Mouse (Mus musculus): Measurements from ENCODE around the gene Frmd5.

Gene Frmd5

GRCm38 (mm10) chr2:121621262-121622163 lies 185.4 kb downstream of the Frmd5 start:
- DNase-seq (ENCODE audit: low spot score in 2 of 2): peak; percentile 25 to 51

- no peak for DNase-seq (ENCODE audit: low spot score in 2 of 2)
These were observed 186.2 kb downstream of the Frmd5 start for GRCm38 (mm10) chr2:121620582-121621261.

DNA sequence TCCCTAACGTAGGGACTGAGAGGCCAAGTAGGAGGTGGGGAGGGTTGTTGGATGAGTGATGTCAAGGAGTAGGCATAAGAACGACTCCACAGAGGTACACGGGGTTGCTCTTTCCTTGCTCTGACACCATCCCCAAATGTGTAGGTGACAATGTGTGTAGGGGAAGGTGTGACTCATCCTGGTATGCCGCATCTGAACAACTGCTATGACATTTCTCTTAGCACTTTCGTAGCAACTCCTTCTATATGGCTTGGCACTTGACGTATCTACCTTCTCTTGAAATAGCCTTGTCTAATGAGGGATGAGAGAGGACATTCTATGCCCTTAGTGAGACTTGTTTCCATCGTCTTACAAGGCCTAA lies 191.7 kb downstream of the Frmd5 start:
- no peak for DNase-seq (ENCODE audit: low spot score in 2 of 2)

GRCm38 (mm10) chr2:121614483-121615198 lies 192.2 kb downstream of the Frmd5 start:
- no peak for DNase-seq (ENCODE audit: low spot score in 2 of 2)

DNA sequence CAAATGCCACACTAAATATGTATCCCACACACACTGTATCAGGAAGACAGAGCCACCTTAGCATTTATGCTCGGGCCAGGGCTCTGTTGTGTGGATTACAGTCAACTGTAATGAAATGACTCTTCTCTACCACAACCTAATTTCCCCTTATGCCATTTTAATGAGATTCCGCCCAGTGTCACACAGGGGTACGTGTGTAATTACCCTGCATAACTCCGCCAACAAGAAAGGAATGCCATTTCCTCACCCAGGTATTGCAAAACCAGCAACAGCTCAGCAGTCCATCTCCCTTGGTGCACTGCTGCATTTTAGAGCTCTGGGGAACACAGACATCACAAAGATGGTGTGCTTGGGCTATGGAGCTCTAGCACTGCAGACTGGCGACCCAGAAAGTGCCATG lies 194.8 kb downstream of the Frmd5 start:
- no peak for DNase-seq (ENCODE audit: low spot score in 2 of 2)

DNA sequence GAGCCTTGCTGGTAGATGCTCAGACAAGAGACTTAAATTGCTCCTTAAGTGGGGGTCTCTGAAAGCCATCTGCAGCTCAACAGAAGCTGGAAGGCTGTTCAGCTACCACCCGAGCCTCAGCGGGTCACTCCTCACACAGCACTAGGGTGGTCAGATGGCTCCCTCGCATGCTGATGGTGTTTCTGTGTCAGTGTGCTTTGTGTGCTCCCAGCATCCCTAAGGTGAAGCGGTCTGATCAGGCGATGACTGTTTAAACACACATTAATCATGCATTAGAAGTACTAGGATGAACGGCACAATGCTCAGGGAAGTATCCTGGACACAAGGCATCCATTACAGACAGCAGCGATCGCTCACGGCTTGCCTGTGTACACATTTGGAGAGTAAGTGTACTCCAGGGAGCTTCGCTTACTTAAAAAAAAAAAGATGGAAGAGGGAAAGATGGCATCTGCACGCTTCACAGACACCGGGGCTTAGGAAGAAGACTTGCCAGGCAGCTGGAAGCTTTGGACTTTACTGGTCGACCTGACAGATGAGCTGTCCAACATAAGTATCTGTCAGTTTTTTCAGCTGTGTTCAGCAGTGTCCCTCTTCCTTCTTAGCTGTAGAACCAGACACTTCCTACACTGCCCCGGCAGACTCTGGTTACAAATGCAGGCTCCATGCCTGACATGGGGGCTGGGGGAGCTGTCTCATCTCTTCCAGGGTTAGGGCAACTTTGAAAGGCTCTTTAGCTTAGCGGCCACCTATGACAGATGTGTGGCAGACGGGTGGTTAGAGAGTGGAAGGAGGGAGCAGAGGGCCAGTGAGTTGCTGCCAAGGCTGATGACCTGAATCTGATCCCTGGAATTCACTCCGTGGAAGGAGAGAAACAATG lies 196.6 kb downstream of the Frmd5 start:
- DNase-seq (ENCODE audit: low spot score in 2 of 2): no peak

DNA sequence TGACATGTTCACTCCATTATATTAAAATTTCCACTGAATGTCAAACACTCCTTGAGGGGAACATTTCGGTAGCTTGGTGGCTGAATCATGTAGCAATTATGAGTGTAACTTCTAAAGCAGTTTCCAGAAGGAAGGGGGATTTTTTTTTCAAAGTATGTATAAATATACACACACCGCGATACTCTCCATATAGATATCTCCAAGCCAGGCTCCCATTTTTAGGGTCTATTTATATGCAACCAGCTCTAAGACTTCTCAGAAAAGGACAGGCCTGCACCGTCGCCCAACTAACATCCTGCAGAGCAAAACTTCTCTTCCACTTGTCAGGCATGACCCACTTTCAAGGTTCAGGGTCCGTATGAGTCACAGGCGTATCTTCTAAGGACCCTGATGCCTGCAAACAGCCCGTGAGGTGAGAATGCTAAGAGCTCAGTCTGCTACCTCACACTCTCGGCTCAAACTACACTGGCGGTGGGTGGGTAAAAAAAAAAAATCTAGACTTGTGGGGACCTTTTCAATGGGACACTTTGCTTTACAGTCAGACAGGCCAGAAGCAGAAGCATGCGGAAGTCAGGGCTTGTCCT lies 197.7 kb downstream of the Frmd5 start:
- no peak for DNase-seq (ENCODE audit: low spot score in 2 of 2)

GRCm38 (mm10) chr2:121602397-121602796 lies 204.5 kb downstream of the Frmd5 start:
- DNase-seq (ENCODE audit: low spot score in 2 of 2): no peak

- no peak for DNase-seq (ENCODE audit: low spot score in 2 of 2)
These were observed 205.3 kb downstream of the Frmd5 start for GRCm38 (mm10) chr2:121601543-121601942.

GRCm38 (mm10) chr2:121600736-121601135 lies 206.2 kb downstream of the Frmd5 start:
- no peak for DNase-seq (ENCODE audit: low spot score in 2 of 2)

GRCm38 (mm10) chr2:121598249-121598648 lies 208.6 kb downstream of the Frmd5 start:
- no peak for DNase-seq (ENCODE audit: low spot score in 2 of 2)

DNA sequence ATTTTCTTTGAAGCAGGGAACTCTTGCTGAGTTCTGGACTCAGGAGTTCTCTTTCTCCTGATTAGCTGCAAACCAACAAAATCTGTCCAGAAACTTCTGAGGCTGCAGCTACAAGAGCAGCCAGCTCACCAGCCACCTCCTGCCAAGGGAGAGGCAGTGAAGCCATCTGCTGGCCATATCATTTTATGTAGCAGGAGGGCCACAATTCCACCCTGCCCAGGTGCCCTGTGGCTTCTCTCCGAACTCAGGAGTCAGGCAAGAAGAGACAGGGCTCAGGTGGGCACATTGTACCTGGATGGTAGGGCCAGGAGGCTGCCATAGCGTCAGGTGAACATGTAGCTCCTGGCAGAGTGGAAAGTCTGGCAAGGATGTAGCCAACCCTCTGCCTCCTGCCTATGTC lies 210.3 kb downstream of the Frmd5 start:
- no peak for DNase-seq (ENCODE audit: low spot score in 2 of 2)

DNA sequence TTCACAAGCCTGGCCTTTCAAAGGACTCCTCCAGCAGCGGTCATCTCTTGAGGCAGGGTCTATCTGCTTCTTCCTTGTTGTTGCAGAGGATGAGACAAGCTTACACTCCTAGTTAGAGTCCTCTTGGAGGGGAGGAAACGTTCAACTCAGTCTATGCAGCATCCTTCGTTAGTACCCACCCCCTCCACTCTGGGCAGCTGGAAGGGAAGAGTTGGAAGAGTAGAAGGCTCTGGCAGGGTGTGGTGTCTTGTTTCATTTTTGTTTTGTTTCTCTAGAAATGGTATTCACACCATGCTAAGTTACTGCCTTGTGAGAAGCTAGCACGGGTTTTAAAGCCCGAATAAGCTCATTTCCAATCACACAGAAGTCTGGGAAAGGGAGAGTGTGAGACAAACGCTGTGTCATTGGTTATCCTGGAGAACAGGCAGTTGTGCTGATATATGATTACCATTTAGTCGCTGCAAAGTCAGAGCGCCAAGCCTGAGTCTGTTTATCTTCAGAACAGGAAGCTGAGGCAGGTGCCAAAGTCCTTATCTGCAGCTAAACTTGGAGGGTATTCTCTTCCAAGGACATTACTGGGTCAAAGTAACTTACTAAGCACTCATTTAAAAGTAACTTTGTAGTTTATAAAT lies 212.1 kb downstream of the Frmd5 start:
- DNase-seq (ENCODE audit: low spot score in 2 of 2): no peak

- DNase-seq (ENCODE audit: low spot score in 2 of 2): no peak
These were observed 212.8 kb downstream of the Frmd5 start for GRCm38 (mm10) chr2:121594131-121594530.

- DNase-seq (ENCODE audit: low spot score in 2 of 2): no peak
These were observed 218.6 kb downstream of the Frmd5 start for GRCm38 (mm10) chr2:121588309-121588694.

DNA sequence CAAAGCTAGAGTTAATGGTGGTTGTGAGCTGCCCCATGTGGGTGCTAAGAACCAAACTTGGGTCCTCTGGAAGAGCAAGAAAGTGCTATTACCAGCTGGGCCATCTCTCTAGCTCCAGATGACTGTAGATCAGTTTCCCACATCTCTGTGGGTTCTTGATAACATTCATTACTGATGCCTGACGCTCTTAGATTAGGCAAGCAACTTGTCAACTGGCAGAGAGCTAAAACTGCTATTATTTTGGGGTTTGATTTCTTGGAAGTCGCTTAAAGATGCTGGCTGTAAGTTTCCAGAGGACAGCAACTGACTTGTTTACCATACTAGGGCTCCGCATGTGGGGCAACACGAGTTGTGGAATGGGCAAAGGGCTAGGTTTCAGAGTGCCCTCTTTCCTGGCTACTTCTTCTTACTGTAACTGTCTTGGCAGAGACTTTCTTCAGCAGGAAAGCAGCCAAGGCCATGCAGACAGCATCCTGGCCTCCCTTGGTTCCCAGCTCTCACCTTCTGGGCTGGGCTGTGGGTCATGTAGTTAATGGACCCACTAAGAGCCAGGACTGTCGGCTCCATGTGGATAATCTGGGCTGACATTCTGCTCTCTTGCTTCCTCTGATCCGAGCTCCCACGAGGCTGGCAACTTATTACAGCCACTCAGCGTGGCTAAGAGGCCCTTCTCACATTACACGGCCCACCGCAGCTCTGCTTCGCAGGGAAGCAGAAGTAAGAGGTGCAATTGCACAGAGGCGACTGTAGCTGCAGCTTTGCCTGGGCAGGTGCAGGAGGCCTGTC lies 219.2 kb downstream of the Frmd5 start:
- DNase-seq (ENCODE audit: low spot score in 2 of 2): no peak

- no peak for DNase-seq (ENCODE audit: low spot score in 2 of 2)
These were observed 222.2 kb downstream of the Frmd5 start for GRCm38 (mm10) chr2:121584705-121585104.

- no peak for DNase-seq (ENCODE audit: low spot score in 2 of 2)
These were observed 223.3 kb downstream of the Frmd5 start for GRCm38 (mm10) chr2:121583468-121584116.

DNA sequence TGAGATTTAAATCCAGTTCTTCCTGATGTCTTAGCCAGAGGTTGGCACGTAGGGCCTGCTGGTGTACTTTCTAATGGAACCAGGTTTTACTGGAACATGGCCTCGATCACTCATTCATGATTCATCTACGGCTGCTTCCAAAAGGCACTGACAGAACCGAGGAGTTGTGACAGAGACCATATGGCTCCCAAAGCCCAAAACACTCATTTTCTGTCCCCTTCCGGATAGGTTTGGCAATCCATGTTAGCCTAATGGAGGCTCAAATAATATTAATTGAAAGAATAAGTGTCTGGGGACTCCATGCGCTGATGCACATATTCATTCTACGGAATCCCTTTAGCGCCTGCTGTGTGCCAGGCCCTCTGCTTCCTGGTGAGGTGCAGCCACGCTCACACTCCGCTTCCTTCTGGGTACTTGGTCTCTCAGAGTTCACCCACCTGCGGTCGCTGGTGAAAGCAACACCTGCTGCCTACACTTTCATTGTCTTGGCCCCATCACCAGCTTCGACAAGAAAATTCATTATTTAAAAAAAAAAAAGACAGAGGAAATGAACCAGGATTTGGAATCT lies 224.0 kb downstream of the Frmd5 start:
- no peak for DNase-seq (ENCODE audit: low spot score in 2 of 2)
